Mouse (Mus musculus) lung, embryonic 14.5 days (tissue): ENCODE data around the gene Tmem132b. TPM values are rescaled to one million over a fixed set of nuclear protein-coding genes. Genes with fewer than 3 reads are reported as not detected.

Source experiments
- ATAC-seq: fragments of 200-750 bp; cut with Nextera tagmentation; 2 replicates; pipeline ENCODE4 v1.8.0; 2017; ENCODE audit warnings: mild to moderate bottlenecking, moderate TSS enrichment, moderate library complexity; ENCODE audit not compliant: insufficient read depth
- DNase-seq: peaks from one replicate; pipeline ENCODE4 v3.0.0-alpha.2; 2015
- H3K27ac ChIP-seq: fragments of 300-500 bp; sonication (generic); 2 replicates; pipeline ENCODE4 v1.5.1; 2014; ENCODE audit warnings: low read depth, mild to moderate bottlenecking, moderate library complexity
- H3K27me3 ChIP-seq: fragments of 300-500 bp; sonication (generic); 2 replicates; pipeline ENCODE4 v1.6.1; 2014; ENCODE audit warnings: low read length, control low read depth; ENCODE audit not compliant: insufficient read depth
- H3K36me3 ChIP-seq: fragments of 300-500 bp; sonication (generic); 2 replicates; pipeline ENCODE4 v1.6.1; 2014; ENCODE audit warnings: control low read depth; ENCODE audit not compliant: insufficient read depth
- H3K4me1 ChIP-seq: fragments of 300-500 bp; sonication (generic); 2 replicates; pipeline ENCODE4 v1.6.1; 2014; ENCODE audit warnings: antibody characterized with exemption, control low read depth; ENCODE audit not compliant: insufficient read depth
- H3K4me2 ChIP-seq: fragments of 300-500 bp; sonication (generic); 2 replicates; pipeline ENCODE4 v1.6.1; 2014; ENCODE audit warnings: mild to moderate bottlenecking
- H3K4me3 ChIP-seq: fragments of 300-500 bp; sonication (generic); 2 replicates; pipeline ENCODE4 v1.5.1; 2014; ENCODE audit warnings: low read depth, low read length
- H3K9ac ChIP-seq: fragments of 300-500 bp; sonication (generic); 2 replicates; pipeline ENCODE4 v1.6.1; 2014
- H3K9me3 ChIP-seq: fragments of 300-500 bp; sonication (generic); 2 replicates; pipeline ENCODE4 v1.6.1; 2016; ENCODE audit warnings: low read depth, low read length, control low read depth
- CTCF ChIP-seq: IDR thresholded peaks from 2 replicates; pipeline ENCODE4 v1.5.1; 2016; ENCODE audit warnings: antibody characterized with exemption, low read depth
- WGBS: fragments of 180-500 bp; shearing (Covaris S2); extraction: QIAGEN DNeasy Blood & Tissue Kit; methylation state at CpG from one replicate; pipeline ENCODE4 v1.1.7; 2014; 5-methylcytosine and 5-hydroxymethylcytosine counted together
- polyA plus RNA-seq: library from polyadenylated mRNA; unstranded; fragments of >200 nt; fragmentation: Nextera tagmentation; extraction: Ambion mirVana; gene quantifications from 2 replicates; pipeline ENCODE4 v1.2.1, GENCODE M21; 2014

Gene Tmem132b
- polyA plus RNA-seq, 1 experiment from 2014 or later: not detected

- 80% methylated on average over 5 of the region's 5 CpGs for WGBS
- H3K4me1 ChIP-seq: no peaks in the 10 kb centered on the region
- H3K27me3 ChIP-seq: no peaks in the 10 kb centered on the region
- no peaks in the 10 kb centered on the region for H3K36me3 ChIP-seq
- no peak overlapping the region for H3K4me3 ChIP-seq
- no peak for DNase-seq
- TF ChIP-seq CTCF: no peak
- no peak overlapping the region for H3K9ac ChIP-seq
- H3K9me3 ChIP-seq: no peaks in the 10 kb centered on the region
- H3K27ac ChIP-seq: no peak overlapping the region
- no peak for ATAC-seq
- no peak overlapping the region for H3K4me2 ChIP-seq
Observed at GRCm38 (mm10) chr5:125836761-125837160, 305.2 kb downstream of the Tmem132b start.

Other genes starting within 250 kb of the Tmem132b start
- gene Scarb1, start 190.7 kb upstream of the Tmem132b start, polyA plus RNA-seq: 51.4 and 58.0 TPM in 2 replicates
- 0.45 and 0.46 TPM in 2 replicates for gene Gm10382, start 142.5 kb upstream of the Tmem132b start, polyA plus RNA-seq
- 1,057 and 1,103 TPM in 2 replicates for gene Ubc, start 141.6 kb upstream of the Tmem132b start, polyA plus RNA-seq
- 11.9 and 13.3 TPM in 2 replicates for gene Dhx37, start 97.7 kb upstream of the Tmem132b start, polyA plus RNA-seq
- 37.6 and 37.9 TPM in 2 replicates for gene Bri3bp, start 90.2 kb upstream of the Tmem132b start, polyA plus RNA-seq
- 37.1 and 42.7 TPM in 2 replicates for gene Aacs, start 56.0 kb upstream of the Tmem132b start, polyA plus RNA-seq